Mouse (Mus musculus): ENCODE results near the gene Pin1rt1. TPM values are rescaled to one million over a fixed set of nuclear protein-coding genes. Genes with fewer than 3 reads are reported as not detected.

The Pin1rt1 gene
- polyA plus RNA-seq, 1 experiment from 2014 or later, result 0.20 TPM

DNA sequence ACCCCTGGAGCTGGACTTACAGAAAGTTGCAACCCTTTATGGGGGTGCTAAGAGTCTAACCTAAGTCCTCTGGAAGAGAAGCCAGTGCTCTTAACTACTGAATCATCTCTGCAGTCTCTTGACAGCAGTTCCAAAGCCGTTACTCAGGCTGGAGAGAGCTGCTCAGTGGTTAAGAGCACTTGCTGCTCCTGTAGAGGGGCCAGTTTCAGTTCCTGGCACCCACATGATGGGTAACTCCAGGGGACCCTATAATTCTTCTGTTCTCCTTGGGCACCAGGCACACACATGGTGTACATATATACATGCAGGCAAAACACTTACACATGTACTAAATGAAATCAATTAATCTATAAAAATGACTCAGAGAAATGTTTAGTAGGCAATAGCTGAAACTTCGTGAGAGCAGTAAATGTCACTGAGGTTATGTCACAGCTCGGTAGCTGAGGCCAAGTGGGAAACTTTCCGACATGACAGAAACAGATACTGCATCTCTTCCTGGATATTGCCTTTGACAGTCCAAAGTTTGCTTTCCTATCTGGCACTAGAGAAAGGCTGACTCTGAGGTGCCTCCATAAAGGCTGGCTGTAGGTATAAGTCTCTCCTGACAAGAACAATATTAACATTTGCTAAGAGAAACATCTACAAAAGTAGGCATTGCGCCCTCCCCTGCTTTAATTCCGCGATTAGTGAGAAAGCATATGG is 24.2 kb upstream of the Pin1rt1 start:
- no peaks in the 10 kb centered on the region for H3K27me3 ChIP-seq

GRCm38 (mm10) chr2:104739691-104740090 is 23.5 kb upstream of the Pin1rt1 start:
- H3K36me3 ChIP-seq, result no peaks in the 10 kb centered on the region
- ATAC-seq (ENCODE audit: insufficient number of reproducible peaks, low FRiP score, low TSS enrichment, low read depth), result no peak
- H3K4me2 ChIP-seq, result no peak overlapping the region
- peaks cover 14% of the 10 kb centered on the region for H3K4me1 ChIP-seq
- H3K27me3 ChIP-seq, result no peaks in the 10 kb centered on the region
- no peak overlapping the region for H3K27ac ChIP-seq
- H3K9me3 ChIP-seq, result no peaks in the 10 kb centered on the region
- 88% methylated on average over 2 of the region's 2 CpGs for whole genome bisulfite sequencing
- H3K4me3 ChIP-seq, result no peak overlapping the region
- no peak overlapping the region for H3K9ac ChIP-seq

More for the DNA sequence above, 24.2 kb upstream of the Pin1rt1 start:
- no peak for ATAC-seq (ENCODE audit: insufficient number of reproducible peaks, low FRiP score, low TSS enrichment, low read depth)
- no peaks in the 10 kb centered on the region for H3K9me3 ChIP-seq
- peaks cover 14% of the 10 kb centered on the region for H3K4me1 ChIP-seq
- no peak overlapping the region for H3K4me3 ChIP-seq
- no peak overlapping the region for H3K9ac ChIP-seq
- no peak overlapping the region for H3K27ac ChIP-seq
- WGBS, result 43% methylated on average over 7 of the region's 7 CpGs
- no peaks in the 10 kb centered on the region for H3K36me3 ChIP-seq
- H3K4me2 ChIP-seq, result no peak overlapping the region

GRCm38 (mm10) chr2:104736241-104736640 is 20.1 kb upstream of the Pin1rt1 start:
- H3K27me3 ChIP-seq, result no peaks in the 10 kb centered on the region
- no peak overlapping the region for H3K4me3 ChIP-seq
- no peak overlapping the region for H3K4me2 ChIP-seq
- H3K4me1 ChIP-seq, result peaks cover 6% of the 10 kb centered on the region
- H3K9me3 ChIP-seq, result no peaks in the 10 kb centered on the region
- ATAC-seq (ENCODE audit: insufficient number of reproducible peaks, low FRiP score, low TSS enrichment, low read depth), result no peak
- 54% methylated on average over 7 of the region's 7 CpGs for WGBS
- H3K9ac ChIP-seq, result no peak overlapping the region
- no peaks in the 10 kb centered on the region for H3K36me3 ChIP-seq
- no peak overlapping the region for H3K27ac ChIP-seq

GRCm38 (mm10) chr2:104732562-104733256 is 16.5 kb upstream of the Pin1rt1 start:
- Histone ChIP-seq H3K4me2 (no peak overlapping the region), H3K27me3 (no peaks in the 10 kb centered on the region), H3K4me1 (no peaks in the 10 kb centered on the region), H3K36me3 (no peaks in the 10 kb centered on the region), H3K27ac (no peak overlapping the region), H3K9ac (no peak overlapping the region), H3K4me3 (no peak overlapping the region), H3K9me3 (no peaks in the 10 kb centered on the region)
- 72% methylated on average over 7 of the region's 7 CpGs for WGBS
- no peak for ATAC-seq (ENCODE audit: insufficient number of reproducible peaks, low FRiP score, low TSS enrichment, low read depth)

- no peak overlapping the region for H3K27ac ChIP-seq
- no peak overlapping the region for H3K4me2 ChIP-seq
- H3K9me3 ChIP-seq, result no peaks in the 10 kb centered on the region
- 69% methylated on average over 9 of the region's 9 CpGs for WGBS
- no peaks in the 10 kb centered on the region for H3K36me3 ChIP-seq
- ATAC-seq (ENCODE audit: insufficient number of reproducible peaks, low FRiP score, low TSS enrichment, low read depth), result no peak
- no peaks in the 10 kb centered on the region for H3K4me1 ChIP-seq
- H3K9ac ChIP-seq, result no peak overlapping the region
- no peaks in the 10 kb centered on the region for H3K27me3 ChIP-seq
- H3K4me3 ChIP-seq, result no peak overlapping the region
These were observed 15.9 kb upstream of the Pin1rt1 start for GRCm38 (mm10) chr2:104732033-104732444.

- Histone ChIP-seq H3K27me3 (no peaks in the 10 kb centered on the region), H3K27ac (no peak overlapping the region), H3K9ac (no peak overlapping the region), H3K9me3 (no peaks in the 10 kb centered on the region), H3K36me3 (no peaks in the 10 kb centered on the region), H3K4me1 (no peaks in the 10 kb centered on the region), H3K4me3 (no peak overlapping the region), H3K4me2 (no peak overlapping the region)
- ATAC-seq (ENCODE audit: insufficient number of reproducible peaks, low FRiP score, low TSS enrichment, low read depth), result no peak
- WGBS, result 64% methylated on average over 1 of the region's 1 CpGs
These were observed 11.2 kb upstream of the Pin1rt1 start for GRCm38 (mm10) chr2:104727369-104727768.

DNA sequence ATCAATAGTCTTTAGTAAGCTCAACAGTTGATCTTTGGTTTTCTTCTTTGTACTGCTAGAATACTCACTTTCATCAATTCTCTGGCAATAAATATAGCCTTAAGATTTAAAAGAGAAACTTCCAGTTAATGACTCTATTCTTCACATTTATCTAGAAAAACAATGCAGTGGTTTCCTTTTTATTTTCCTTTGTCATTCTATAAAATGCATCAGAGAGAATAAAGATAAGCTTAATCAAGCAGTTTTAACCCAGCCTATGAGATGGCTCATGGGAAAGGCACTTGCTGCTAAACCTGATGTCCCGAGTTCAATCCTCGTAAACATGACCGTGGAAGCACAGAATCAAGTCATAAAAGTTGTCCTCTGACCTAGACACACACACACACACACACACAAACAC is 5.8 kb upstream of the Pin1rt1 start:
- ATAC-seq (ENCODE audit: insufficient number of reproducible peaks, low FRiP score, low TSS enrichment, low read depth), result no peak
- WGBS, result 43% methylated on average over 3 of the region's 3 CpGs

DNA sequence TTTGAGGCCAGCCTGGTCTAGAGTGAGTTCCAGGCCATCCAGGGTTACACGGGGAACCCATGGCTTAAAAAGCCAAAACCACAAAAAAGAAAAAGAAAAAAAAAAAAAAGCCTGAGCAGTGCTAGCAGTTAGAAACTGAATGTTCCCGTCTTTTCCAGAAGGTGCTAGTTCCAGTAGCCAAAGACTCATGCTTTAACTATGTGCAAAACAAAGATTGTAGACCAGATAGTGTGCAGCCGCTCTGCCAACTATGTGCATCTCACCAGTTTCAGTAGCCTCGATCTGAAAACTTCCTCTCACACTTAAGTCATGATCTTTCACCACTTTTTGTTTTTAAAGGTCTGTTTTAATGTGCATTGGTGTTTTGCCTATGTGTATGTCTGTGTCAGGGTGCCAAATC is 1.6 kb upstream of the Pin1rt1 start:
- Histone ChIP-seq H3K4me2 (no peak overlapping the region), H3K4me3 (no peak overlapping the region), H3K9ac (no peak overlapping the region), H3K36me3 (no peaks in the 10 kb centered on the region), H3K9me3 (no peaks in the 10 kb centered on the region), H3K4me1 (peaks cover 3% of the 10 kb centered on the region; the same call in 1 of the 2 replicates), H3K27ac (no peak overlapping the region), H3K27me3 (peaks cover 7% of the 10 kb centered on the region; the same call in 1 of the 2 replicates)
- 80% methylated on average over 4 of the region's 4 CpGs for WGBS
- ATAC-seq (ENCODE audit: insufficient number of reproducible peaks, low FRiP score, low TSS enrichment, low read depth), result no peak

More for the DNA sequence above, 5.8 kb upstream of the Pin1rt1 start:
- Histone ChIP-seq H3K9me3 (no peaks in the 10 kb centered on the region), H3K36me3 (no peaks in the 10 kb centered on the region), H3K4me2 (no peak overlapping the region), H3K27ac (no peak overlapping the region), H3K9ac (no peak overlapping the region), H3K4me3 (no peak overlapping the region), H3K4me1 (no peaks in the 10 kb centered on the region), H3K27me3 (no peaks in the 10 kb centered on the region)

DNA sequence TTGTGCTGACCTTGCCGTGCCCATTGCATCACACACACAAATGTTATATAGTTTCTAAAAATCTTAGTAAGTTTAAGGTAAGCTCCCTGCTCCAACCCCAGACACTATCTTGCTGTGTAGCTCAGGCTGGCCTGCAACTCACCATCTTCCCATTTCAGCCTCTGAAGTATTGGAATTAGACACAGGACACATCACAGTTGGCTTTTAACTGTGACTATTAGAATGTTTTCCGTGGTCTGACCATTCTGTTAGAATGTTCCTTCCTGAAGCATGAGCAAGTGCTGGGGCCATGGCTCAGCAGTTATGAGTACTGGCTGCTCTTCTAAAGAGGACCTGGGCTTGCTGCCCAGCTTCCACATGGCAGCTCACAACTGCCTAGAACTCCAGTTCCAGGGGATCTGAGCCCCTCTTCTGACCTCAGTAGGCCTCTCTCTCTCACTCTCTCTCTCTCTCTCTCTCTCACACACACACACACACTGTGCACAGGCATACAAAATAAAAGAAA is 1.1 kb upstream of the Pin1rt1 start:
- H3K9ac ChIP-seq, result no peak overlapping the region
- no peak for ATAC-seq (ENCODE audit: insufficient number of reproducible peaks, low FRiP score, low TSS enrichment, low read depth)
- H3K27ac ChIP-seq, result 0 out of 2 replicates have a peak overlapping the region, but pooled peaks have one; percentile 11
- peaks cover 8% of the 10 kb centered on the region; the same call in 1 of the 2 replicates for H3K4me1 ChIP-seq
- H3K36me3 ChIP-seq, result no peaks in the 10 kb centered on the region
- H3K4me2 ChIP-seq, result no peak overlapping the region
- peaks cover 7% of the 10 kb centered on the region; the same call in 1 of the 2 replicates for H3K27me3 ChIP-seq
- H3K4me3 ChIP-seq, result no peak overlapping the region
- no peaks in the 10 kb centered on the region for H3K9me3 ChIP-seq
- WGBS, result 64% methylated on average over 2 of the region's 2 CpGs

DNA sequence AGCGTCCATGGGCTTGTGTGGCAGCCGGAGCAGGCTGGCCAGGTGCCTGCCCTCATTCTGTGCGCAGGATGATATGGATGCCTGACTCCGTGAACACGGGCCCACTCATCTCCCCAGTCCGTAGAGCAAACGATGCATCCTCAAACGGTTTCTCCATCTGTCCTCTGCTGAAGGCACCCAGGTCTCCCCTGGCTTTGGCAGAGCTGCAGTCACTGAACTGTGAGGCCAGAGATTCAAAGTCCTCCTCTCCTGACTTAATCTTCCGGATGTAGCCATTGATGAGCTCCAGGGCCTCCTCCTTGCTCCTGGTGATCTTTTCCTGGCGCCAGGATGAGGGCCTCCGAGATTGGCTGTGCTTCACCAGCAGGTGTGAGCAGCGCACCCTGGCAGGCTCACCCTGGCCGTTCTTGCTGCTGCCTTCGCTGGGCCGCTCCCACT is 1.9 kb downstream of the Pin1rt1 start:
- Histone ChIP-seq H3K9ac (no peak overlapping the region), H3K4me2 (no peak overlapping the region), H3K4me3 (no peak overlapping the region), H3K36me3 (no peaks in the 10 kb centered on the region), H3K27ac (no peak overlapping the region), H3K27me3 (peaks cover 7% of the 10 kb centered on the region; the same call in 1 of the 2 replicates), H3K9me3 (no peaks in the 10 kb centered on the region), H3K4me1 (peaks cover 24% of the 10 kb centered on the region; the same call in 1 of the 2 replicates)
- WGBS, result 41% methylated on average over 15 of the region's 15 CpGs
- no peak for ATAC-seq (ENCODE audit: insufficient number of reproducible peaks, low FRiP score, low TSS enrichment, low read depth)

- peaks cover 7% of the 10 kb centered on the region; the same call in 1 of the 2 replicates for H3K27me3 ChIP-seq
- peak overlapping the region; percentile 69 for H3K4me2 ChIP-seq
- peak overlapping the region; percentile 90 for H3K27ac ChIP-seq
- H3K9me3 ChIP-seq, result no peaks in the 10 kb centered on the region
- under 1% methylated on average over 7 of the region's 7 CpGs for WGBS
- no peak; the same call in 1 of the 2 replicates for ATAC-seq (ENCODE audit: insufficient number of reproducible peaks, low FRiP score, low TSS enrichment, low read depth)
- H3K4me1 ChIP-seq, result peaks cover 24% of the 10 kb centered on the region; the same call in 1 of the 2 replicates
- peak overlapping the region; percentile 68 for H3K9ac ChIP-seq
- H3K4me3 ChIP-seq, result peak overlapping the region; percentile 76
- H3K36me3 ChIP-seq, result no peaks in the 10 kb centered on the region
These were observed 3.7 kb downstream of the Pin1rt1 start for GRCm38 (mm10) chr2:104712486-104712809.
